Mouse (Mus musculus) layer of hippocampus, adult 18-20 months (tissue): ENCODE measurements around the gene Pik3ca. TPM values are rescaled to one million over a fixed set of nuclear protein-coding genes. Genes with fewer than 3 reads are reported as not detected.

Source experiments
- DNase-seq, 2 experiments: peaks; one replicate each; pipeline ENCODE4 v3.0.0; 2022; ENCODE audit warnings: low spot score in 2 of 2
- total RNA-seq, 2 experiments: library from RNA; stranded (reverse); gene quantifications; 2 replicates each; pipeline ENCODE4 v1.2.3; 2021

Pik3ca gene
- total RNA-seq, 2 experiments from 2014 or later: 47.4 to 52.0 TPM

DNA sequence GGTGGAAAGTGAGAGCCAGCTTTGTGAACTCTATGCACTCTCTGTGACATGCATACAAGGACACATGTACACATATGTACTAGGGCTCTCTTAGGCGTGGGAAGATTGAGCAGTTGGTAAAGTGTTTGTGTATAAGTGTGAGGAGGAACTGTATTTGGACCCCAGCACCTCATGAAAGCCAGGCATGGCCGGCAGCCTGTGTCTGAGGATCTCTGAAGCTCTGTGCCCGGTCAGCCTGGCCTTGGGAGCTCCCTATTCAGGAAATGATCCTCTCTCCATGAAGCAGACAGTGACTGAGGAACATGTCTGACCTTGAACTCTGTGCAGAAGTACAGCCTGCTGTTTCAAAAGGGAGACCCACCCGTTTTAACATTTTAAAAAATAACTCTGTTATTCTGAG, 41.2 kb downstream of the Pik3ca start:
- no peak for DNase-seq

DNA sequence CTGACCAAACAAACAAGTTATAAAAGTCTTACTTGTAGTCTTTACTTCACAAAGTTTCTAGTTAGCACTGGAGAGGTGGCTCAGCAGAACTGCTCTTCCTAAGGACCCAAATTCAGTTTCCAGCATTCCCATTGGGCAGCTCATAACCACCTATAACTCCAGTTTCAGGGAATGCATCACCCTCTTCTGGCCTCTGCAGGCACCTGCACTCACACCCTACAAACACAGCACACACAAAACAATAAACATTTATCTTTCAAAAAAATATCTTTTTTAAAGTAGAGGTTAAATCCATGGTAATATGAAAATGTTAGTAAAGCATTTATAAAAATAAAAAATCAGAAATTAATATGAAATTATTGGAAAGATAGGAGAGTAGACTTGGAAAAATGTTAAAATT, 44.2 kb downstream of the Pik3ca start:
- no peak for DNase-seq

DNA sequence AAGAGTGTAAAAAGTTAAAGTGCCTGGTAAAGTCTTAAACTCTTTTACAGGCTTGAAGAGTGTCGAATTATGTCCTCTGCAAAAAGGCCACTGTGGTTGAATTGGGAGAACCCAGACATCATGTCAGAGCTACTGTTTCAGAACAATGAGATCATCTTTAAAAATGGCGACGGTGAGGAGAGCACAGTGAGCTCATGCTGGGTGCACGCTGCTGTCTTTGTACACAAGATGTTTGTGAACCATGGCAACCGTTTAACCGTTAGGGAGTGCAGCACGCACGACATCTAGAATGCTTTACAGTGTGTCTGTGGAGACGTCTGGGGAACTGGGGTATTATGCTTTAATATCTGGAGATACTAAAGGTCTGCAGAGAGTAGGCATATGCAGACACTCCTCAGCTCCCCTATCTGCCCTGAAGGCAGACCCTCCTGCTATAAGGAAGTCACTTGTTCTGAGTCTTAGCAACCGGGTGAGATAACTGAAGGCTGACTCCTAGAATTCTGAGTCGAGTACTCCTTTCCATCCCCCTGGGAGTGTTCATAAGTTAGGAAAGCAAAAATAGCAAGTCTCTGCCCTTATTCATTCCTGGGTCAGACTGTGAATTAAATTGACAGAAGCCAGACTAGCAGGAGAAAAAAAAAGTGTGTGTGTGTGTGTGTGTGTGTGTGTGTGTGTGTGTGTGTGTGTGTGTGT, 57.0 kb downstream of the Pik3ca start:
- DNase-seq: no peak

DNA sequence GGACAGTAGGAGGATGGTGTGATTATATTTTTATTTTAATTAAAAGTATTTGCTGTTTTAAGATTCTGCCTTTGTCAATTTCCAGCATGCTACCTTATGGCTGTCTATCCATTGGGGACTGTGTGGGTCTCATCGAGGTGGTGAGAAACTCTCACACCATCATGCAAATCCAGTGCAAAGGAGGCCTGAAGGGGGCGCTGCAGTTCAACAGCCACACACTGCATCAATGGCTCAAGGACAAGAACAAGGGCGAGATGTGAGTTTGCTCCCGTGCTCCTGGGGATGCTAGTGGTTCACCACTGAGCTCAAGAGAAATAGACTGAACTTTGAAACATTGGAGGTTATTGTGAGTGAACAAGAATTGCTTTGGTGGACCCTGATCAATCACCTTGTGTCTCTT, 62.3 kb downstream of the Pik3ca start:
- DNase-seq: peak in 1 of 2 experiments; percentile 32

DNA sequence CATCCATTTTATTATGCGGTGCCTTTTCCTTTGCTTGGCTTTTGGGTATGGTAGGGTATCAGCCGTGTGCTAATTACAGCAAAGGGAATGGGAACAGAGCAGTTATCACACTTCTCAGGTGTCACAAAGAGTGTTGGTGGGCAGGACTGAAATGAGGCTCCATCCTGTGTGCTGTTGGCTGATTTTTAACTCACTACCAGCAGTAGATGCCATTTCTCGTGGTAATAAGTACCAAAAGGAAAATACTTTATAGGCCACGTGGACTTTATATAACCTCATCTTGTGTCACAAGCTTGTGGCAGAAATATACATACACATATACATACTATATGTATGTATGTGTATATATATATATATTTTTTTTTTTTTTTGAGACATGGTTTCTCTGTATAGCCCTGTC, 69.8 kb downstream of the Pik3ca start:
- no peak for DNase-seq

DNA sequence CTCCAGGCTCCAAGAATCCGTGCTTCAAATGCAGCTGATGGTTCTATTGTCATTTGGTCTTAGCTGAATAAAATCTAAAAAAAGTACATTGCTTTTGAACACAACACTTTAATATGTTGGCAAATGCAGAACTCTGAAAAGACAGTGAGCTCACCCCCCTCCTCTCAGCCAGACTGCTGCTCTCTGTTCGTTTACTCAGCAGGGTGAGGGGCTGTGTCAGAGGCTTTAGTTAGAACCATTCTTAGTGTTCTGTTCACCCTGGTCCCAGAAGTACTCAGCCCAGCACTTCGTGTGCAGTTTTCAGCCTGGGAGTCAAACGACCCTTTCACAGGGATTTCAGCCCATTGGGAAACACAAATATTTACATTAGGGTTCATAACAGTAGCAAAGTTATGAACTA, 70.9 kb downstream of the Pik3ca start:
- no peak for DNase-seq

DNA sequence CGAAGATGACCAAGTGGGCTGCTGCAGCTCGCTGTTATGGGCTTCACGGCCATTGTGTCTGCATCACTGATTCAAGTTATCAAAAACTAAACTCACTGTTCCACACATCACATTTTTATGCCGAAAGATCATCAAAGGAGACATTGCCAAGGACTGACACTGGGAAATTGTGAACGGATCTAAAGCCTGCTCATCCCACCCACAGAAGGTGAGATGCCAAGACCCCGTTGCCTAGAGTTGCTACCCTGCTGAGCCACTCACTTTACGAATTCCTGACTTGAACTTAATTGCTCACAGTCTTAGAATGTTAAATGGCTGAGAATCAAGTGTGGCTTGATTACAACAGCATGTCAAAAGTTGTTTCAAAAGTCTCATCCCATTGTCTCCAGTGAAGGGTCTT, 73.0 kb downstream of the Pik3ca start:
- no peak for DNase-seq

DNA sequence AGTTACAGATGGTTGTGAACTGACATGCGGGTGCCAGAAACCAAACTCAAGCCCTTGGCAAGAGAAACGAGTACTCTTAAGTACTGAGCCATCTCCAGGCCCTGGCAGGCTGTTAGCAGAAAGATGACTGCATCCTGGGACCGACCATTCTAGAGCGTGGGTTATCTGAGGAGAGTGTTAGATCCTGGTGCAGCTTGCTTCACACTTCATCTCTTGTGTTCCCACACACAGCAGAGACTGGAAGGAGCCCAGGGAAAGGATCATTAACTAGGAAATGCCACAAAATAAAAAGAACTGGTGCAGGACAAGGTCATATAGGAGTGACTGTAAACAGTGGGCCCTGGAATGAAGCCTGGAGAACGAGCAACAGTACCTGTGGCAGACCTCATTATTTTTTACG, 73.6 kb downstream of the Pik3ca start:
- peak in 1 of 2 experiments; percentile 50 for DNase-seq

DNA sequence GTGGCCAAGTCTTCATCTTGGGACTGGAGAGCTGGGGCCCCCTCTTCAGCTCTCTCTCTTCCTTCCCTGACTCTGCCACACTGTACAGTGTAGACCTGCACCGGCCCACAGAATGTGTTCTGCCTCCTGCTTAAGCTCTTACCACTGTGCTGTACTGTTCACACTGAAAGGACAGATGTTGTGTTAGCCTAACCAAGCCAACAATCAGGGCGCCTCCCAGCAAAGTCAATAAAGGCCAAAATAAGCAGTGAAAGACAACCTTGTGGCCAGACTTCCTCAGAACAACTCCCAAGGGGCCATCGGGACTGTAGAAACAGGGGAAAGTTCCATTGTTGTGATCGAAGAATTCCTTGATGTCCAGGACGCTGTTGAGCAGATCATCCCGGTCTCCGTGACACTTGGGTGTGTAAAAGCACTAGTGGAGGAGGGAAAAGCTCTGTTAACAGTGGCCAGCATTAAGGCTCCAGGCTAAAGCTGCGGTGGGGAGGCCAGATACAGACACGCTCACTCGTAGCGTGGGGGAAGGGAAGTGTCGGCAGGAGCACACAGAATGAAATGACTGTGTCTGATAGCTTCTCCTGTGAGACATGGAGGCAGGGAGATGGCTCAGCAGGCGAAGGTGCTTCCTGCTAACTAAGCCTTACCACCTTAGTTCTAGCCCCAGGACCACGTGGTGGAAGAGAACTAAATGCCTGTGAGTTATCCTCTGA, 74.9 kb downstream of the Pik3ca start:
- no peak for DNase-seq

DNA sequence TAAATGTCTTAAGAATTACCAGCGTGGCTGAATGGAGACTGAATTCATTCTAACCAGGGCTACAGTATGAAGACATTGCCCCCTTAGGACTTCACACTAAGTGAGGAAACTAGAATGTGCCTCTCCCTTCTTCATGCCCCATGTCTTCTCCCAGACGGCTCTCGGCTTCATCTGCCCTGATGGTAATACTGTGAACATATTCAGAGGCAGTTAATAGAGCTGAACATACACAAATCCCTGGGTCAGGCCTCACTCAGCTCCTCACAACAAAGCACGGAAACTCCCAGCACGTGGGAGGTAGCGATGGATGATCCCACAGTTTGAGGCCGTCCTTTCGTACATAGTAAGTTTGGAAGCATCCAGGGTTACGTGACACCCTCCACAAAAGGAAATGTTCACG, 75.7 kb downstream of the Pik3ca start:
- DNase-seq: no peak

DNA sequence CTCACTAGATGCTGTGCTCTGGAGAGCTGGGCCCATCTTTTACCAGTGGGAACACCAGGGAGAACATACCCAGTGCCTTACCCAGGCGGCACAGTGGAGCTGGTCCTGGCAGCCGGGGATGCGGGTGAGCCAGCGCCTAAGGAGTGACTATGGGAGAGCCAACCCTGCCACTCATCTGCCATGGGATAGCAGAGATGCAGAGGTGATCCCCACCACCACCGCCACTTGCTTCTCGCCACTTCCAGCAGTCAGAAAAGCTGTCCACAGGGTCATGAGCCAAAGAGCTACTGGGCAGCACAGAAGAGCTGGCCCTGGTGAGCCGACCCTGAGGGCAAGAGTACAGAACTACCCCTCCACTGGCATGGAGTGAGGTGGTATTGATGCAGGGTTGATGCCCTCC, 82.5 kb downstream of the Pik3ca start:
- no peak for DNase-seq

DNA sequence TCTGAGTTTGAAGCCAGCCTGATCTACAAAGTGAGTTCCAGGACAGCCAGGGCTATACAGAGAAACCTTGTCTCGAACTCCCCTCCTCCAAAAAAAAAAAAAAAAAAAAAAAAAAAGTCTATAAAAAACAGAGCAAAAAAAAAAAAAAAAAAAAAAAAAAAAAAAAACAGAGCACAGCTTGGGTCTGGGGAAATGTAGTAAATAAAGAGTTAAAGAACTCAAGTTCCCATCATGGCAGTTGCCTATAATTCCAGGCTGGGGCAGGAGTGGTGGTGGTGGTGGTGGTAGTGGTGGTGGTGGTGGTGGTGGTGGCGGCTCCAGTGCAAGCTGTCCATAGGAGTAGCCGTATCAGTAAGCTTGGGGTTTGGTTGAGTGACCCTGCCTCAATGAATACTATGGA, 85.6 kb downstream of the Pik3ca start:
- DNase-seq: no peak

DNA sequence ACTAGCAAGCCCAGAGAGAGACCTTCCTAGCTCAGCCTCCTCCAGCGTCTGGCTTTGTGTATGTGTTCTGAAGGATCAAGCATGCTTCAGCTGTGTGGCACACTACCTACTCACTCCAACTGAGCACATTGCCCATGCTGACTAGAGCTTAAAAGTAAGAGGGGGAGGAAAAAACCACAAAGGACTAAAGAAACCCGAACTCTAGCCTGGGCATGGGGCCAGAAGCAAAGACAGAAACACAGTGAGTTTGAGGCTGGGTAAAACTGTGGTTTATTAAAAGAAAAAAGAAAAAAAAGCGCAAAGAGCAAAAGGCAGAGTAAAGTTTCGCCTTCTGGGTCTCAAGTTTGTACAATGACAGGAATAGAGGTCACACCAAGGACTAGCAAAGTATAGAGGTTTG, 89.1 kb downstream of the Pik3ca start:
- no peak for DNase-seq

DNA sequence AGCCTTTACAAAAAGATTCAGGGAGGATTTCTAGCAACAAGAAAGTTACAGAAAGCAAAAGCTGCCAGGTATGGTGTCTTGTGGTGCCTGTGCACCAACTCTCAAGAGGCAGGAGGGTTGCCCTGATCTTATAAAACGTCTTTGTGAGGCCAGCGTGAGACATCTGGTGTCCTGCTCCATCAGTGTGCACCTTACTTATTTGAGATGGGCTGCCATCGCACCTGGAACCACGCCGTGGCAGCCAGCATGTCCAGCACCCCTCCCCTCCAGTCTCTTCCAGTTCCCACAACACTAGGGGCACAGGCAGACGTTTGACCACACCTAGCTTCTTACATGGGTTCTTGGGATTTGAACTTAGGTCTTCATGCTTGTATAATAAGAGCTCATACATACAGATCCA, 90.7 kb downstream of the Pik3ca start:
- DNase-seq: no peak

DNA sequence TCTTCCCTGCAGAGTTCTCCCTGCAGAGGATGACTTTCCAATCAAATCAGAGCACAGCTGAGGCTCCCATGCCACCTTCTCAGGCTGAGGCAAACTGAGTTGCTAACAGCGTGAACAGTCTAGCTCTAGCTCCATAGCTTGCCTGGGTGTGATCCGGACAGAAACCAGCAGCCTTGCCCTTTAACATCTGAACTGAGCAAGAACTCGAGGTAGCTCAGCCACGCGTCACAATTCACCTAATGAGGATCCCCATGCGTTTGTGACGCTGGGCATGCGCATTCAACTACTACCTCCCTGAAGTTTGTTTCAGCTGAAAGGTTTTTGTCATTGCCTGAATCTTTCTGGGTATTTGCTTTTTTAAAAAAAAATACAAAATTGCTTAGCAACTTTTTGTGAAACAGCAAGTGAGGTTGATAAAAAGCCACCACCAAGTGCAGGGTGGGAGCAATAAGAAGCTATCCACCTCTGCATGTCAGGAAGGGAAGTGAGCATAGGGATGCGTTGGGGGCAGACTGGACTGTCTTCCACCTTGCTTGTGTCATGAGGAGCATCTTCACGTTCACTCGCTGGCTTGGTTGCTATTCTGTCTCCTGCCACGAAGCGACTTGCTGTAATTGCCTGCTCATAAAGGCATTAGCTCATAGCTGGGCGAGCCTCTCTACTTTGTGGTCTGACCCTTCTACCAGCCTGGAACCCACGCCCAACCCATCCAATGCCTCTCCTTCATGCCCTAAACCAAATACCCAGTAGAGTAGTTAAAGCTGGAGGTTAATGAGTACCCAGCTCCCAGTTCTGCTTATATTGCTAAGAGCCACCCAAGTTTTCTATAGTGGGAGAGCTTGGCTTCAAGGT, 92.8 kb downstream of the Pik3ca start:
- DNase-seq: no peak

DNA sequence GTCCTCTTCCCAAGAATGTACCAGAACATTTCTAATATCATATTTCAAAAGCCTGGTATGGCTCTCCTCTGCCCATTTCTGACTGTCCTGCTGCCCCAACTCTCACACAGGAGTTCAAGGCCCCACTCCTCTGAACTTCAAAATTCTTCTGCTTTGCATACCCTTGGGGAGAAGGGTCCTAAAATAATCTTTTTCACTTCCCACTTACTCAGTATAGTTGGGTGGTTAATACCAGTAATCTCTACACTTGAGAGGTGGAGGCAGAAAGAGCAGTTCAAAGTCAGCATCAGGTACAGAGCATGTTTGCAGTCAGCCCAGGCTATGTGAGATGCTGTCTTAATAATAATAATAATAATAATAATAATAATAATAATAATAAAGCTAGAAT, 93.5 kb downstream of the Pik3ca start:
- no peak for DNase-seq

DNA sequence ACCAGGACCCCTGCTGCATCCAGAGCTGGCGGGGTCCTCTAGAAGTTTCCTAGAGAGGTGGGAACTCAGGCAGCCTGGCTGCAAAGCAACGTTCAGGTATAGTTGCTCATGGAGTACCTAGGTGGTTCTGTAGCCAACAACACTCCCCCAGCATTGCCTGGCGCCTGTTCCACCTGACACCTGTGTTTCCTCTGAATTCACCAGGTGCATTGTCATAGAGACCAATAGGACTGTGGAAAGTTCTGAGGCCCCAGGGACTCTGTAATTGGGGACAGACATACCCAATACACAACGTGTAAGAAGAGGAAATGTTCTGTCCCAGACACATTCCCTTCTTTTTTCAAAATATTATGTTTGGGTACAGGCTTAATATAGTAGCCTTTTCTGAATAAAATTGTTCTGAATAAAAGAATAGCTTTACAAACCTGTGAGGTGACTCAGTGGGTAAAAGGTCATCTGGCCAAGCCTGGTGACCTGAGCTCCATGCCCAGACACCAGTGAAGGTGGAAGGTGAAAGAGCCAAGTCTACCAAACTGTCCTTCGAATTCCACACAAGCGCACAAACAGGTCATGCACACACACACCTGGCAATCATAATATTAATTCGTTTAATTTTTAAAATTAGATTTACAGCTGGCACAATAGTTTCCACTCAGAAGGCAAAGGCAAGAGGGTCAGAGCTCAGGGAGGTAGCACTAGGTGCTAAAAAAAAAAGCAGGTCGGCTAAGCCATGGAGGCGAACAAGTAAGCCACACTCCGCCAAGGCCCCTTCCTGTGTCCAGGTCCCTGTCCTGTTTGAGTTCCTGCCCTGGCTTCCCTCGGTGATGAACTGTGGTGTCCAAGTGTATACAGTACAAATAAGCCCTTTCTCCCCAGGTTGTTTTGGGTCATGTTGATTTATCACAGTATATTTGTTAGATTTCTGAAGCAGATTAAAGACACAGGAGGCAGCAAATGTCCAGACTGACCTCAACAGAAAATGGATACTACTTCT, 94.9 kb downstream of the Pik3ca start, which contains the start of gene Kcnmb3:
Gene Kcnmb3 (minus strand): TSS at position 135 of the 994 bp plus-strand sequence.
- no peak for DNase-seq

DNA sequence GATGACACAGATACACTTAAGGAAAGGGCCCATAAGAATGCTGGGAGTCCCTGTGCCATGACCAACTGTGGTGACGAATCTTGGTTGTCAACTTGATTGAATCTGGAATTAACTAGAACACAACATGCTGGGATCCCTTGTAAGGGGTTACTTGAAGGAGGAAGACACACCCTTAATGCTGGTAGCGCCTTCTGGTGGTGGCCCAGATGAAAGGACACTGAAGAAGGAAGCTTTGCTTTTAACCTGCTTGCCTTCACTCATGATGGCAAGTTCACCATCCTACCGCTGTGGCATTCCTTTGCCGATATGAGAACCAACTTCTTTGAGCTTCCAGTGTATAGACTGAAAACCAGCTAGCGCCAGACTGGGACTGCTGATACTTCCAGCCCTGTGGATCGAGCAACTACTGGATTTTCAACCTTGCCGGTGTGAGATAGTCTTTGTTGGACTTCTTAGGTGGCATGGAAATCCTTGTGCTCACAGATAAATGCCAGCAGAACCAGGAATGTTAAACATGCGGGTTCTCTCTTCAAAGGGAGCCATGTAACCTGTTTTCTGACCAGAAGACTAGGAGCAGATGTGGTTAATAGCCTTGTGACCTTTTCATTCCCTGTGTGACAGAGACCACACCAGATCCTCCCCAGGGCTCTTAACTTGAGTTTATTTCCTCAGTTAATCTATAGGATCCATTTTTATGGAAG, 97.1 kb downstream of the Pik3ca start:
- DNase-seq: no peak

DNA sequence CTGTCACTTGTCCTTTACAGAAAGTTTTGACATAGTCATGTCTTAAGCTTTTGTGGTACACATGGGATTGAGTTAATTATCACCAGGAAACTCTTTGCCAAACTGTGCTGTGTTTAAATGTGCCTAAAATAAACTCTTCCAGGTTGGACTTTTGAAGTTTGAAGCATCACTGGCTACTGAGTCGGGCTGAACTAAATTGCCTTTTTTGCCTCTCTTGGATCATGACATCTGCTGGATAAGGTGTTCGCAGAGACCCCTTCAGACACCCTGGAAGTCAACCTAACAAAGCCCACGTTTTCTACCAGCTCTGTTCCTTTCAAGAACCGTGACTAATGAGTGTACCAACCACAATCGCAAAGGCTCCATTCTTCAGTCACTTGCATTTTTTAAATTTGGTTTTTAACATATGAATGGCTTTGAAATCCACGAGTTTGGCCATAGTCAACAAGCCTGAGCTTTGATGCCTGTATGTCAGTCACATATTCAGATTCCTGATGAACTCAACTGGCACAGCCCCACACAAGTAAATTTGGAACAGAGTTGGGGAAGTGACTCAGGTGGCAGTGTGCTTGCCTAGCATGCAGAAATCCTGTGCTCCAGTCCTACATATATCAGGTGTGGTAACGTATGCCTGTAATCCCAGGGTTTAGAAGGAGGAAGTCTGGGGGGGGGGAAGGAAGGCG, 97.8 kb downstream of the Pik3ca start:
- DNase-seq: no peak
